Mouse (Mus musculus) kidney, postnatal 4 days (tissue): ENCODE measurements around the gene Robo1.

ENCODE experiments used
- DNase-seq, 2 experiments: peaks; one replicate each; pipeline ENCODE4 v3.0.0; 2021; ENCODE audit warnings: mixed read lengths in 2 of 2

Gene Robo1

DNA sequence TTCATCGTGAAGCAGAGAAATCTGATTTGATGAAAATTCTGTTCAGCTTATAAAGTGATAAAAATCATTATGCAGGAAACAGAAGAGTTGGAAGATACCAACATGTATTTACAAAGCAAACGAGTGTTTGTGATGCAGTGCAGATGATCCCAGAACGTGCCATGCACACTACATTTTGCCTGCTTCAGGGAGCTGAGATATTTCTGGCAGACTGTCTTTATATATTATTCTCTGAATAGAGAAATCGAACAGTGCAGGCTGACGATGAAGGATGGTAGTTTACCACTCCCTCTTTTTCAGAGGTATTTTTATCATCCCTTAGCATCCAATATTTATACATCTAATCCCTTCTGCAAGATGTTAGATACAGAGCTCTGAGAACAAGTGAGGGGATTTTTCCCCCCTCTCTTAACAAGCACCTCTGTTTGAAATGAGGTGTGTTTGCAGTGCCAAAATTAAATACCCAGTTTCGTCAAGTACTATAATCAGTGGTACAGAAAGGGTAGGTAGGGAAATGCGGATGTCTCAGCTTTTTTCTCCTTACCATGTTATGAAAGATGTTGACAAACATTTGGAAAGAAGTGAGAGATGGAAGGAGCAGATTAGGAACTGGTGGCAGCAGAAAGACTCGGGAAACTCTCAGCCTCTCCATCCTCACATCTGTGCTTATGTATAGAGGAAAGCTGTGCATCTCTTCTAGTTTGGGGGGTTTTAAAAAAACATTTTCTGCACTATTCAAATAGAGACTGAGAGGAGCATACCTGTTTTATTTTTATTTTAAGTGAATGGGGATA is at the start of gene Robo1:
Gene Robo1, plus strand, starts transcription at position 770 of the 794 bp plus-strand sequence.
- DNase-seq: no peak

DNA sequence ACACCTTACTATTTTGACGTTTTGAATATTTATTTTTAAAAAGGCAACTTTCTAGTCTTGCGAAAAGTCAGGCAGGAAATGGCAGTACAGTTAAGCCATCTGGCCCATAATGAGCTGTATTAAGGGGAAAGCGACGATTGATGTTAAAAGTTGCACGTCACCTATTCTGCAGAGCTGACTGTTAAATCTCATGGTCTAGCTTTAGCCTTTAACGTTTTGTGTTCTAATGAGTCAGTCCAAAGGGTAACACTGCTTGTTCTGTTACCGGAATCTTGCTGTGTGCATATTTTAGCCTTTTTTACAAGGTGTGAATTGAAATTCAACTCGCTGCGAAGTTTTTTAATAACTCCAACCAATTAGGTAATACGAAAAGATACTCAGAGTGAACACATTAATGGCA is 40.3 kb upstream of the Robo1 start:
- DNase-seq: no peak

- no peak for DNase-seq
These were observed 31.6 kb upstream of the Robo1 start for GRCm38 (mm10) chr16:72276390-72277074.

DNA sequence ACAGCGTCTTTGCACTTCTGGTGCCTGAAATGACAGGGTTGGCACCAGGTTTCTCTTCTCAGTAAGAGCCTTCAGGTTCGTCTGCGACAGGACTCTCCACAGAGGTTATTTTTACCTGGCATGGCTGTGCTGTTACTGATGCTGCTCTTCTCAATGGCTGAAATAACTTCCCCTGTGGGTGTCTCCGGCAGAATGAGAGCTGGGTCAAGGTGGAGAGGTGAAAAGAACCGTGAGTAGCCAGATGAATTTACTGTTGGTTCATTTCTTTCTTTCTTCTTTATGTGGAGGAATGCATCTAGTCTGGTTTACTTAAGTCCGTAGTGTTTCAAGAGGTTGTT is 194 bp downstream of the Robo1 start:
- no peak for DNase-seq

DNA sequence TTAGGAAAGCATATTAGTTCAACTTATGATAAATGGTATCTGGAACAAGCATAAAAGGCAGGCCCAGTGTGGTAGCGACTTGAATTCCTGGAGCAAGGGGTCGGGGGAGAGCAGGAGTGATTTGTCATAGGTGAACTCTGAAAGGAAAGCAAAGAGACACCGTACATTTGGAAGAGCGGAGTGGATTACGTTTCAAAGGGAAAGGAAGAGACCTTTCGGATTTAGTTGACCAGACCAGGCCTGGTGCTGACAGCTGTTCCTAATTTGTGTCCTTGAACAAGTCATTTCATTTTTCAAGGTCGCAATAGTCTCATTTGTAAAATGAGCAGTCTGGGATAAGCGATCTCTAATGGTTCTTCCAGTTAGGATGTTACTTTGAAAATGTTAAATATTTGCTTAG is 19.2 kb downstream of the Robo1 start:
- no peak for DNase-seq

- no peak for DNase-seq
These were observed 20.5 kb downstream of the Robo1 start for GRCm38 (mm10) chr16:72328579-72328978.

DNA sequence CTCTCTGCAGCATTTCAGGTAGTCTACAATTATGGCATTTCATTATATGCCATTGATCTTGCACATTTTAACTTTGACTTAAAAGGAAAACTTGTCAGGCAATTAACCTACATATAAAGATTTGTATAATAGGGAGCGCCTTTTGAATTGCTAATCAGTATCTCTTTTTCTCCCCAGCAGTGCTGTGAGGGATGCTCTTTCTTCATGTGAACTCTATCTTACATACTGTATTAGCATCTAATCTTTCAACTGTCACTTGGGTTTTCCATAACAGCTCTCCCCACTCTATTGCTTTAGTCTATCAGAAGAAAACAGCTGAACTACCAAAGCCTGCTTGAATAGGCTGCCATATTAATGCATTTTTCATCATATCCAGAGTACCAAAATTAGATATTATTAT is 29.7 kb downstream of the Robo1 start:
- no peak for DNase-seq

GRCm38 (mm10) chr16:72350422-72350821 is 42.3 kb downstream of the Robo1 start:
- DNase-seq: no peak

DNA sequence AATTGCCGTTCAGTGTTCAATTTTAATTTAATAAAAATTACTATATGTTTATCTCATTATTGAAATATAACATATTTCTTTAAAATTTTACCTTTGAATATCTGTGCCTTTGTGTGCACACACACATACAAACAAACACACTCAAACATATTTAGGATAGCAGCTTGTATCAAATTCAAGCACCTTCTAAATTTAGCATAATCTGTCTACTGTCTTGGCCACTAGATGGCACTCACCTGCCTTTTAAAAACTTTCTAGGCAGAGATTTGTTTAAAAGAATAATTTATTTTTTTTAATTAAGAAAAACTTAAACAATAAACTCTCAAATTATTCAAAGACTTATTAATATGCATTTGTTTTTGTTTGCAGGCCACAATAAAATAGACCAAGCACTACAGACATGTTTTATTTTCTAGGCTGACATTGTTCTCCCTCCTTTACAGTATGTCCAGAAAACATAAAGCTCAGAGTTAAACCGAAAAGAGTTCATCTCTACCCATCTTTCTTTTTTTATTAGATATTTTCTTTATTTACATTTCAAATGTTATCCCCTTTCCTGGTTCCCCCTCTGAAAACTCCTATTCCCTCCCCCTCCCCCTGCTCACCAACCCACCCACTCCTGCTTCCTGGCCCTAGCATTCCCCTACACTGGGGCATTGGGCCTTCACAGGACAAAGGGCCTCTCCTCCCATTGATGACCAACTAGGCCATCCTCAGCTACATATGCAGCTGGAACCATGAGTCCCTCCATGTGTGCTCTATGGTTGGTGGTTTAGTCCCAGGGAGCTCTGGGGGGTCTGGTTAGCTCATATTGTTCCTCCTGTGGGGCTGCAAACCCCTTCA is 48.6 kb downstream of the Robo1 start:
- DNase-seq: peak in 1 of 2 experiments; percentile 6

DNA sequence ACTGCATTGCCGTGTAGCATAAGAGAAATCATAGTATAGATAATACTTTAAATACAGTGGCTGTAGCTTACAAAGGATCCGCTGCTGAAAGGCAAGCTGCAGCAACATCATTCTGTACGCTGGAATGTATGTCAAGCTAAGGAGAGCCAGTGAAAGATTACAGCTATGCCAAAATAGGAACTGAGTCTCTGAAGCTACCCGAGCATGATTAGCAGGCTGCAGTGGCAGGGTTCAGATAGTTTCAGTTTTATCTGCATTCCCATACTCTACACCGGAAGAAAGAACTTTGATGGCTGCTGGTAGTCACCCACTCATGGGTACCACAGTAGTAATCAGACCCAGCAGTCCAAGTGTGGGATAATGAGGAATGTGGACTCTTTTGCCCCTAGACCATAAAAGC is 68.8 kb downstream of the Robo1 start:
- DNase-seq: no peak

GRCm38 (mm10) chr16:72381819-72382218 is 73.7 kb downstream of the Robo1 start:
- DNase-seq: no peak

- DNase-seq: no peak
These were observed 75.5 kb downstream of the Robo1 start for GRCm38 (mm10) chr16:72383566-72383965.

GRCm38 (mm10) chr16:72393512-72393911 is 85.4 kb downstream of the Robo1 start:
- no peak for DNase-seq

GRCm38 (mm10) chr16:72398811-72399210 is 90.7 kb downstream of the Robo1 start:
- DNase-seq: peak in 1 of 2 experiments; percentile 1

- no peak for DNase-seq
These were observed 94.3 kb downstream of the Robo1 start for GRCm38 (mm10) chr16:72402381-72402780.

GRCm38 (mm10) chr16:72409820-72410219 is 101.7 kb downstream of the Robo1 start:
- no peak for DNase-seq

DNA sequence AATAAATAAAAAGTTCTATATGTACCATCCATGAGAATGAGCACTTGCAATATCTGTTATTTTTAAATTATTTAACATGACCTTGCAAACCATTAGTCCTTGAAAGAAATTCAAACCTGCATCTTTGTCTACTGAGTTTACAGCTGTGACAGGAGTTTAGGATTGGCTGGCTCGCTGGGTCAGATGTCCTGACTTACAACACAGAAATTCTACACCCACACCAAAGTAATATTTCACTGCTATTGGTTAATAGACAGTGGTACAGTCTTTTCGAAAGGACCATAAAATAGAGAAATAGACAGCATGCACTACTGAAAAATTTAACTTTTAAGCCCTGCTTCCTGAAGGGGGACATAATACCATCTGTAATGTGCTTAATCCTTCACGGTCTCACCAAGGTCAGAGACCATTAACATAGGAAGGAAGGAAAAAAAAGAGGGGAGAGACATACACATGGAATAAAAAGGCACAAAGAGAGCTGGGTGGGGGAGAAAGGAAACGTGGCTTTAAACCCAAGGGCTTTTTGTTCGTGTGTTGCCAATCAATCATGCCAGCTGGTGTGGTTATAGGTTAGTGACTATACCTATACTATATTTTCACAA is 103.7 kb downstream of the Robo1 start:
- no peak for DNase-seq

- DNase-seq: no peak
These were observed 104.8 kb downstream of the Robo1 start for GRCm38 (mm10) chr16:72412879-72413278.

DNA sequence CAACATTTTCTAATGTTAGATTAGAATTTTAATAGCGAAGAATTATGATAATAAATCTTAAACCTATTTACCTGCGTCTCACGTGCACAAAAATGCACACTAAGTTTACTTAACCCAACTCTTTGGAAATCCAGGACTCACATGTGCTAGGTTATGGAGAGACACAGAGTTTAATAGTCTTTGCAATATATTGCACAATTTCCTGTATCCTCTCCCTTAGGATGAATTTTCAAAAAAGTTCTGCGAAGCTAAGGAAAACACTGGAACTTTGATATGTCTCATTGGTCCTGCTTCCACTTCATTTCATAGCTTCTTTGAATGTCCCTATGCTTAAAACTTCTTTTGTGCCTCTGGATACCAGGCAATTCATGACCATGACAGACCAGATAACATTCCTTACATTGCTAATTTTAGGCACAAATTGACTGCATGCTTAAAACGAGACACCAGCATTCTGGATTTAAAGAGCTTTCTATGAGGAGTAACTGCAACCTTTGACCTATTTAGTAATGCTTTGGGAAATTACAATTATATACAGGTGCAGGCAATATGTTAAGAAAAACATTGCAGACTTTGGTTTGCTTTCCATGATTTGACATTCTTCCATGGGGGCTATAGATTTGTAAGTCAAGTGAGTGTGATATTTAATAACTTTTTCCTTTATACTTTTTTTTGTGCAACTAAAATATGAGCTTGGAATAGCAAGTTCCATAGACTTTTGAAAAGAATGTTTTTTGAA is 111.4 kb downstream of the Robo1 start:
- DNase-seq: no peak

GRCm38 (mm10) chr16:72422426-72422825 is 114.3 kb downstream of the Robo1 start:
- no peak for DNase-seq

DNA sequence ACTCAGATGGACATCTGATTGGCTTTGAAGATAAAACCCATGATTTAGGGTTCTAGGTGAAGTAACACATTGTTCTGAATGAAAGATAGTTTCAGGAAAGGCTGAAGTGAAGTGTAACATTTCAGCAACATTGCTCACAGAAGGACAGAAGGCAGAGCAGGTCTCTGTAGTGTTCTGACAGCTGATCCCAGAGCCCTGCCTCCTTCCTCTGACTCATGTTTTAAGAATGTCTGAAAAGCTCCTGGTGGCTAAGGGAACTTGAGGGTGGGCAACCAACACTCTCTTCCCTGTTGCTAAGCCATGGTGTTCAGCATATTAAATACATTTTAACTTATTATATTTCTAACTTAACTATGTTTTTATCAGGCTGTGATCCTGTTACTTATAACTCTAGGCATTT is 126.3 kb downstream of the Robo1 start:
- no peak for DNase-seq

- DNase-seq: peak in 1 of 2 experiments; percentile 2
These were observed 136.5 kb downstream of the Robo1 start for GRCm38 (mm10) chr16:72444428-72445135.
